Mouse (Mus musculus) layer of hippocampus, adult 9-10 months (tissue): ENCODE data around the gene Plagl1.
"Not testable (repeated sequence)": the region's sequence is repeated elsewhere in the genome, so short reads cannot be mapped to it uniquely, and the experiment has no call there.

Source experiments
- DNase-seq: peaks from one replicate; pipeline ENCODE4 v3.0.0; 2022; ENCODE audit warnings: low spot score

Plagl1 gene

DNA sequence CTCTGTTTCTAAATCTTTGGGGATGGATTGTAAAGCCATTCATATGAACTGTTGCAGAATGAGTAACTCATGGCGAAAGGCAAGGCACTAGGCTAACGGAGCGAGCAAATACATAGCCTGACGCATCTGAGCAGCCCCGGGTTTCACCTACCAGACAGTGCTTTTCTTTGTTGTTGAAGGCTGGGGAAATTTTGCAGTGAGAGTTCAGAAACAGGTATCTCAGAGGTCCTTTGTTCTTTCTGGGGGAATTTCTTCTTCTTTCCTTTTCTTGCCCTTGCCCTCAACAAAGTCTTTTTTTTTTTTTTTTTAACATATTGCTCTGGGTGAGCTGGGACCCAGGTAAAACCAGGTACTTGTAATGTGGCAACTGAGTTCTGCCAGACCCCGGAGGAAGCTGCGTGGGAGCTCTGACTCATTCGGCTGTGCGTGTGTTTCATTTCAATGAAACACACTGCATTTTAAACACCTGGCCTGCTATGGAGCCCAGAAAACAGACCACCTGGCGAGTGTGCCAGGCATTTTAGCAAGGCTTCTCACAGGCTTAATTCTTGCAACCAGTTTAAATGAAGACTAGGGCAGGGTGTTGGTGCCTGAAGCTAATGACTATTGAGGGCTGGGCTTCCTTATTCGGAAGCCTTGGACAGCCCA, at the start of gene Plagl1:
Gene Plagl1 (plus strand): TSS at position 484 of the 648 bp plus-strand sequence.
- DNase-seq: no peak

DNA sequence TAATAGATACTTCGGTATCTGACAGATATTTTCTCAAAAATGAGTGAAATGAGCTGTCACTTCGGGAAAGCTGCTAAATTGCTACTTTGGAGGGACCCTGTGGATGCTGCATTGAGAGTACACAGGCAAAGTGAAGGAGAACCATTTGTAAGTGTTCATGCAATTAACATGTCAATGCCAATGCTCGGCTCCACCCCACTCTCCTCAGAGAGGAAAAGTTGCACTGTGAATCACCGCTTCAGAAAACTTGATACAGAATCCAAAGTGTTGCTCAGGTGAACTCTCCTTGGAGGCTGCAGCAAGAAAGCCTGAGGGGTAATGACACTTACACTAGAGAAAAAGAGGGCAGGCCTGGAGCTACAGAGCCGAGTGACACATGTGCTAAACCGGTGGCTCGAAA, 46.3 kb upstream of the Plagl1 start:
- no peak for DNase-seq

DNA sequence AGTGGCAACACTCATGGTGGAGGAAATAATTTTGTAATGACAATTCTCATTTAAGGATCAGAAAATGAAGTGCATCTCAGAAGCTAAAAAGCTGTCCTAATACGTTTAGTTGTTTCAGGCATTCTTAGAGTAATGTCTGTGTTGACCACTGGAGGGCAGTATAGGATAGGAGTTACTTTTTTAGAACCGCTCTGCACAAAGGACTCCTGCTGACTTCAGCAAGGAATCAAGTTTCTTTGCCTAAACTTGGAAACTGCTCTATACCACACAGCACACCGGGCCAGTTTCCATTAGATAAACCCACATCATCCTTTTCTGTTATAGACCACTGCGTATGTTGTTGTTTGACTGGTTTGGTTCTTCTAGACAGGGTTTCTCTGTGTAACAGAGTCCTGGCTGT, 43.7 kb upstream of the Plagl1 start:
- DNase-seq: peak; percentile 78

DNA sequence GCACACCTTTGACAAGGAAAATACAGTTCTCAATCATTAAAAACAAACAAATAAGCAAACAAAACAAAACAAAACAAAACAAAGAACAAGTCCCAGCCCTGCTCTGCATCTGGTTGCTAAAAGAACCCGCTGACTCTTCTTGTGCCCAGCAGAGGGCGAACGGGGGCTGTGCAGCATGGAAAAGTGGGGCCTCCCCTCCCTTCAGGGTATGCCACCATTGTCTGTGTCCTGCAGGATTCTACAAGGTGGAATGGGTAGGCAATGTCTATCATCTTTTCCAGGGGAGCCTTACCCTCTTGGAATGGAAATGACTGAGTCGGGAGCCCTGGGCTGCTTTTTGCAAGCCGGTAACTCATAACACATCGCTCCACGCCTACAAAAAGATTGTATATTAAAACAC, 41.8 kb upstream of the Plagl1 start:
- no peak for DNase-seq

DNA sequence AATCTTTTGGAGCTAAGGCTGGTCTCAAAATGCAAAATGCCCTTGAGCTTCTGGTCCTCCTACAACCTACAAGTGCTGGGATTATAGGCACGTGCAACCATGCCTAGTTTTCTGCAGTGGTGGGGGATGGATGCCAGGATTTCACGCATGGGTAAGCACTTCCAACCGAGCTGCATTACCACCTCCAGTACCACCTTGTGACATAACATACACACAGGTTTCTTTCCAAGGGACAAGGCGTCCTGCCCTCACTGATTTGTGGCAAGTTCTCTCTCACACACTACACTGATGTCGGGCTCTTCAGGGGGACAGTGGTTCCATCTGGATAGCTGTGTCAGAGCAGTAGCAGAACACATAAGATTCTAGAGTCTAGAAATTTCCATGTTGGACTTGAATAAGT, 41.3 kb upstream of the Plagl1 start:
- DNase-seq: no peak

DNA sequence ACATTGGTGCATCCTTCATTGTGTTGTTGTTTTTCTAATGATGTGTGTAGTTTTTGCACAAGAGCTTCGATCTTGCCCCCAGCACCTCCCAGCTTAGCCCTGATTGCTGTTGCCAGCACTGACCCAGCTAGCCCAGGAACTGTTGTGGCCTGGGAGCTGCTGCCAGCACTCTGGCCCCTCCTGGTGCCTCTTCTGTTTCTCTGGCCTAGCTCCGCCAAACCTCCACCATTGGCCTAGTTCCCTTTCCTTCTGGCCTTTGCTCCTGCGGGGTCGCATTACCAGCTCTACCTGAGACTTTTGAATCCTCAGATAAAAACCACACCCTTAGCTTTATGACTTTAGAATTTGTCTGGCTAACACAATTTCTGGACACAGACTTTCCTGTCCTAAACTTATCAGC, 38.2 kb upstream of the Plagl1 start:
- DNase-seq: no peak

DNA sequence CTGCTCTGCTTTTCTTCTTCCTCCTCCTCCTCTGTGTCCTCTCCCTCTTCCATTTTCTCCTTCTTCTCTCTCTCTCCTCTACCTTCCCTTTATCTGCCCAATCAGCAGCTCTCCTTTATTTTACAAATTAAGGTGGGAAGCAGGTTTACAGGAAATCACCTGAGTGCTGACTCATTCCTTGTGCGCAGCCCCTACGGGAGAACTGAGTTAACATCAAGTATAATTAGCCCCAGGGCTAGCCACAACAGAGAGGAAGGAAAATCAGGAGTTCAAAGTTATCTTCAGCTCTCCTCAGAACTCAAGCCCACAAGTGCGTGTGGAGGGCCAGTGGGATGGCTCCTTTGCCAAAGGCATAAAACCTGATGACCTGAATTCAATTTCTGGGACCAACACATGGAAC, 36.3 kb upstream of the Plagl1 start:
- DNase-seq: not testable (repeated sequence)

DNA sequence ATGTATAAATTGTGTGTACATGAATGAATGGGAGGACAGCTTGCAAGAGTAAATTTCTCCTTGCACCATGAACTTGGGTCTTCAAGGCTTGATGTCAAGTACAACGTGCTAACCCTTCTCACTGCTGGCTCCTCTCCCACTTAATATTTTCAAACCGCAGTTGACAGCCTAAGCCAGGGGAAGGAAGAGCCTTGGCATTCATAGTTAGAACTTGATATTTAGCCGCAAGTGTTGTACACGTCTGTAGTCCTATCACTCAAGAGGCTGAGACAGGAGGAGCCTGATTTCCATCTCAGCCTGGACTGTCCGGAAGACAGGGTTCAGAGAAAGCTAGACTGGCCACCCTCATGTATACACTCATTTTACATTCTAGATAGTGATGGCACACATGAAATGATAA, 32.6 kb upstream of the Plagl1 start:
- DNase-seq: no peak

DNA sequence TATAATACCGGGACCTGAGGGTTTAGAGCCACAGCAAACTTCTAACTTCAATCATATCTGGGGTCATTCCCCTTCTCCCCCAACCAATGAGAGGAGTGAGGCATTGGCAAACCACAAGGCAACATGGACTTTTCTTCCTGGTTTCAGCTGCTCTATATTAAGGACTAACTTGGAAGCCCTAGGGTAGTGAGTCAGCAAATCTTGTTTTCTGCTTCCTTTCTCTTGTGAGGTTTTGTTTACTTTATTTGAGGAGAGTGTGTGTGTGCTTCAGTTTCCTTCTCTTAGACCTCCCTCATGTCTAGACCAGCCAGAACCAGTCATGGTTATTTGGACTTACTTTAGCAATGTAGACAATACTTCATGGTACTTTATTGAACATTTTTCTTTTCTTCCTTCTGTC, 32.1 kb upstream of the Plagl1 start:
- DNase-seq: no peak

DNA sequence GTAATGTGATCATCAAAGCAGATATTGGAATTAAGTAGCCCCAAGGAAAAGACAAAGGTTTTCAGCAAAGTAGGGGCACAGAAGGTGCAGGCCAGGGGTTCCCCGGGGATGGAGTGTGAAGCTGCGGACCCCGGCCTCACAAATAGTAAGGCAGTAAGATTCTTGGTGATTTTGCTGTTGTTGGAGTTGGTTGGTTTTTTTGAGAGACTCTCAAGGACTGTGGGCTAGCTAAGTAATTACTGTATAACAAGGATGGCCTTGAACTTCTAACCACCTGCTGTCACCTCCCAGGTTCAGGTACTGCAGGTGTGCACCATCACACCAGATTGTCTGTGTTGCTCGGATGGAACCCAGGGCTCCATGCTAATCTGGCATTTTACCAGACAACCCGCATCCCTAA, 30.9 kb upstream of the Plagl1 start:
- DNase-seq: no peak

DNA sequence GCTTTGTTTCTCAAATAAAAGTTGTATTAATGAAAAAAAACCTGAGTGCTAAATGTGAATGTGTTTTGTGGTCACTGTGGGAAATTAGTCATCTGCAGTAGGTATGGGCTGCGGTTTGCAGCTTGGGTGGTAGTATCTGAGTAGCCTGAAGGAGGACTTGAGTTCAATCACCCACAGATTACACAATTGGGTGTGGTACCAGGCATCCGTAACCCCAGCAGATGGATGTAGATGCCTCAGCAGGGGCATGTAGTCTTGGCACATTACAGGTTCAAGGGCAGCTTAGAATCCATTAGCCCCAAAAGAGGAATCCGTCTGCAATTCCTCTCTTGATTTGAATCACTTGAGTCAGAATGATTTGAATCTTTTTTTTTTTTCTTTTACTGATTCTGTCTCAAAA, 25.0 kb upstream of the Plagl1 start:
- DNase-seq: no peak

DNA sequence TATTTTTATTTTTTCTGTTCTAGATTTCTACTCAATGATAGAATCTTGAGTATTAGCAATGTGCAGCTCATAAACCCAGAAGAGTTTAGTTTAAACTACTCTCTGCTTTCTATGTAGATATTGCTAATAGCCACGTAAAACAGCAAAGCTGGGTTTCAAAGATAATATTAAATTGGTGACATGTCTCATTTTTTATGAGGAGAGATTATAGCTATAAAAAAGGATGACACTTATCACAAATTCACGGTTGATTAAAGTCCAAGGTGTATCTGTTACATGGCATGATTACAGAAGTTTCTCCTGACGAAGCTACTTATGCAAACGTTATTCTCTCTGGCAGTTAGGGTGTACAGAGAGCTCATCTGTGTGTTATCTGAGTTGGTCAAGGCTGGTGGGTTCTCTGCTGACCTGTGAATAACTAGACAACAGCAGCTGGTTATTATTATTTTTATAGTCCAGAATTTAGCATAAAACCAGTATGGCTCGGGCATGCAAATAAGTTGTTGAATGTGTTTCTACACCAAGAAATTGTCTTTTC, 20.6 kb upstream of the Plagl1 start:
- DNase-seq: no peak

DNA sequence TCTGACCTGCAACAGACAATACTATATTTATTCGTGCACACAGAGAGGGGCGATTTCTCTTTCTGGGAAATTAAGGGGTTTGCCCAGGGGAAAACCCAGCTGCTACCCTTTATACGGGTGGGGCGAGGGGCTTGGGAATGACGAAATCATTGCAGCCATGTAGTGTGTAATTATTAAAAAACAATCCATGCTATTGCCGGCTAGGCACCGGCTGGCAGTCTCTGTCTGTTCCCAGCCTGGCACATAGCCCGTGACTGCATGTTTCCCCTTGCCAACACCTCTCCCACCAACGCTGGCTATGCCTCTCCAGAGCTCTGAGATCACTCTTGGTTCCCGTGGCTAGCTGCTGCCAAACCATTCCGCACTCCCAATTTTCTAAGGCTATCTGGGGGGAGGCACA, 15.6 kb upstream of the Plagl1 start:
- peak; percentile 25 for DNase-seq

DNA sequence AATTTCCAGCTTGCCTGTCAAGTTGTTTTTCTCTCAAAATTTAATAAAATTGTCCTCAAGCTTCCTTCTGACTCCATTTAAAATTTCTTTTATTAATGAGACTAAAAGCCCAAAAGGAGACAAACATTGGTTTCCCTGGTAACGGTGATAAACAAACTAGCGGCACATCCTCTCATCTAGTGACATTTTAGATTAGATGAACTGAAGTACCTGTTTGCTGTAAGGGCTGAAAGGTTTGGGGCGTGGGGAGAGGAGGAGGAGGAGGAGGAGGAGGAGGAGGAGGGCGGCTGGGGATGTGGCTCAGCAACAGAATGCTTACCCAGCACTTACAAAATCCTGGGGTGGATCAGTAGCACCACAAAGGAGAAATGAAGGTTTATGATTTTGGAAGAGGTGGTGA, 12.5 kb upstream of the Plagl1 start:
- DNase-seq: no peak

DNA sequence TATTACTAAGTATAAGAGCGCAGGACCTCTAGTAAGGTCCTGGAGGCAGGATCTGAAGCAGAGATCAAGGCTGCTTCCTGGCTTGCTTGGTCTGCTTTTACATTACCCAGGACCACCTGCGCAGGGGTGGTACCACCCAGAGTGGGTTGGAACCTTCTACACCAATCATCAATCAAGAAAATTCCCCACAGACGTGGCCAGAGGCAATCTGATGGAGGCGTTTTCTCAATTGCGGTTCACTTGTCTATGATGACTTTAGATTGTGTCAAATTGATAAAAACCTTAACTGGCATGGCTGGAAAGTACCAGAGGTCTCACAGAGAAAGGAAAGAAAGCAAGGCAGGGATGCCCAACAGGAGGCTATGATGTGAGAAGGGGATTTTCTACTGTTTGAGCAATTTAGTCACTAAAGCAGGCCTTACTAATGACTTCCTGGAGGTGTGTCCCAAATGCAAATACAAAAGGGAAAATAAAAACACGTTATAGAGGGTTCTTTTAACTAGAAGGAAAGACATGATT, 3.4 kb upstream of the Plagl1 start:
- no peak for DNase-seq

DNA sequence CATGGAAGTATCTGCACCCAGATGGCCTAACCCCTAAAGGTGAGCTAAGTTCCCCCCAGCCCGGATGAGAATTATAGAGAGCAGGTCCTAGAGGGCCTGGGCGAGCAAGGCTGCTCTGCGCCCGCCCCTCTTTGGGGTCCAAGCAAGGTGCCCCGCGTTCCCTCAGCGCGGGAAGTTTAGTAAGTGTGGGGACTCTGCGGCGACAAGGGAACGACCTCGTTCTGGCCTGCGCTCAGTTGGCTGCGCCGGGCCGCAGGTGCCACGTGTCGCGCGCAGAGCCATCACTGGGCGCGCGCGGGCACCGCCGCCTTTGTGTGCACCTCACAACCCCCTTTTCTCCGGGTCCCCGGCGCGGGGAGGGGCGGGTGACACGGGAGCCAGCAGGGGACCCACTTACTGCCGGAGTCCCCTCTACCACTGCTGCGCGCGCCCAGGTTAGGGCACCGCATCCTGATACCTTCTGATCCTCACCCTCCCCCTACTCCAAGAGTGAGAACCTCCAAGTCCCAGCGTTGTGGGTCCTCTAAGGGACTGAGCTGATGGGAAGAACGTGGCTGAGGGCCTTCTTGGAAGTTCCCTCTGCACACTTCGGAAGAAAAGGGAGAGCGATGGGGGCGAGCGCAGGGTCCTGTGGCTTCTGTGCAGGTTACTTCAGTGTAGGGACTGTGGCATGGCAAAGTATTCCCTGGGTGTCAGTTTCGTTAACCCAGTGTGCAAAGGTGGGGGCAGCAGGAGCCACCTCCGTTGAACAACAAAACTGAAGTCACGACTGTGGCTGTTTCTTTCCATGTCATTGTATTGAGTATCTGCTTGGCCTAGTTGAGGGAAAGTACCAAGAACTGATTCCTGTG, 742 bp downstream of the Plagl1 start:
- DNase-seq: no peak

DNA sequence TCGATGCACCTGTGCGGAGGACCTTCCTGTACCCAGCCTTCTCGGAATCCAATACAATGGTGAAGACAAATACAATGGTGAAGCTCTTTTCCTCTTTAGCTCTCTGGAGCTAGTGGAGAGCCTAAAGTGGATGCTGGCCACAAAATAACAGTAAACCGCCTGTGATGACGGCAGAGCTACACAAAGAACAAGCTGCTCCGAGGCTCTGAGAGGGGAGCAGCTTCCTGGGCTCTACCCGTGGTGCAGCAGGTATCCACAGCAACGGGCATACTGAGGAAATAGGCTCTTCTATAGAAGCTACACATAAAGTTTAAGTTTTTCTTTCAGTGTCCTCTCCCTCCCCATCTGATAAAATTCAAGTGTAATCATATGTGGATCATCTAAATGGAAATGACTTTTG, 2.1 kb downstream of the Plagl1 start:
- DNase-seq: no peak

DNA sequence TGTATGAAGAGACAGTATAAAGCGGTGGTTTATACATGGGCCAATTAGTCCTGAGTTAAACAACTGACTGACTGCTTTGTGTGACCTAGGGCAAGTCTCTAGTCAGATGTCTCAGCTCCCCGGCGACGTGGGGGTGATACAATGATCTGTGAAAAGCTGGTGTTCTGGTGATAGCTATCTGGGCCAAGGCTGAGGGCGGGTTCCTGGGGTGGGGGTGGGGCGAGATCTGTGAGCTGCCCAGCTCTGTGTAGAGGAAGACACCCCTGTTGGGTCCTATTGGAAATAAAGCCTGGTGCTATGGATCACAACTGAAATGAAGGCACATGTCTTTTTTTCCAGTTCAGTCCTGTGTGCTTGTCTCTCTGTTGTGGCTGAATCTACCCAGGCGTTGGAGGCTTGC, 3.2 kb downstream of the Plagl1 start:
- no peak for DNase-seq

DNA sequence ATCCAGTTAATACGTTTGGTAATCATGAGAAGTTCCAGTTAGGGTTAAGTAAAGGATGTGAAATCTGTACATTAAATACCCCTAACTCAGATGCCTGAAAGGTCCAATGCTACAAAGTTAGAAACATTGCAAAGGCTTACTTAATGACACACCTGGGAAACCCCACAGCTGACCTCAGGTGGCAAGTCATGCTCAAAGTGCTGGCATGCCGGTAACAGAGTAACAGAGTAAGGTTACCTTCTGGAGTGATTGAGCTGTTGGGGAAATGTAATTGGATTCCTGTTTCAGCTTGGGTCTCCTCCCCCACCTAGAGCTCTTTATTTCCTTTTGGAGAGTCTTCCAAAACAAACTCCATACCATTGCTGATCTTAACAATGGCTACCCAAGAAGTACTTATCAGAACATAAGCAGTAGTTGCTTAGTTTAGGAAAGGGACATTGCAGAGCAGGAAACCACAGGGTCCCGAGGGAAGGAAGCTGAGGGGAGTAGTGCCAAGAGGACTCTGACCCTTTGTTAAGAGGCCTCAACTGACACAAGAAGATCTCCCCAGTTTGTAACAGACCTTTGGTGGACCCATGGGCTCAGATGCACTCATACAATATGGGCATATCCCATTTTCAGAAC, 4.9 kb downstream of the Plagl1 start:
- DNase-seq: no peak

DNA sequence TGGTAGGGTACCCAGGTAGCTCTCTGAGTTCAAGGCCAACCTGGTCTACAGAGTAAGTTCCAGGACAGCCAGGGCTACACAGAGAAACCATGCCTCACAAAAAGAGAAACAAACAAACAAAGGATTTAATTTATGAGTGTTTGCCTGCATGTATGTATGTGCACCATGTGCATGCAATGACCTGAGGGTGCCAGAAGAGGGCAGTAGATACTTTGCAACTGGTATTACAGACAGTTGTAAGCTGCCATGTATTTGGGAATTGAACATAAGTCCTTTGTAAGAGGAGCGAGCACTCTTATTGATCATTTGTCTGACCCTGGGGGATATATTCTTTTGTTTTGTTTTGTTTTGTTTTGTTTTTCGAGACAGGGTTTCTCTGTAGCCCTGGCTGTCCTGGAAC, 10.7 kb downstream of the Plagl1 start:
- no peak for DNase-seq

DNA sequence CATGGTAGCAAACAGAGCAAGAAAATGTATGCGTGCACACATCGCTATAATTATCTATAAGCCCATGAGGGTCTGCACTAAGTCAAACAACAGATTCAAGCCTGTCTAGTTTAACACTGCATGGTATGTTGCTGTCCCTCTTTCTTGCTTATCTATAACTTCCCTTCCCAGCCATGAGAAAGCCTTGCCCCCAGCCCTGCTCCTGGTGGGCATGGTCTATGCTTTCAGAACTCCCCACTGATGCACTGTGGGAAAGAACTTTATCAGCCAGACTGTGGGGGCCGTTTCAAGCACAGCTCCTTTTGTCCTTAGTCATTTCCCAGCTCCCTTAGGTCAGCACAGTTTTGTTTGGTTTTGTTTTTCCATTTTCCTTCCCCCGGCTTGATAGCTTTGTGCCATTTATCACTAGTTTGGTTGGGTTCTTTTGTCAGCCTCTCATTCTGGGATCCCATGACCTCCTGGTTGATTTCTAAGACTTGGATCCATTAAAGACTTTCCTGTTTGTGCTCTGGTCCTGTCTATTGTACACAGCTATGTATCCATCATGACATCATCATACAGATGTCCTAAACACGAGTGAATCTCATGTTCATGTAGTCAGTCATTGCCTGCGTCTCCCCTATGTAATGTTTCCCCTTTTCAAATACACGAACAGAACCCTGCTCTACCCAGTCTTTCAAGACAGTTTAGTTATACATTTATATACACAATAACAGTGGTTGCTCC, 16.7 kb downstream of the Plagl1 start:
- DNase-seq: no peak

DNA sequence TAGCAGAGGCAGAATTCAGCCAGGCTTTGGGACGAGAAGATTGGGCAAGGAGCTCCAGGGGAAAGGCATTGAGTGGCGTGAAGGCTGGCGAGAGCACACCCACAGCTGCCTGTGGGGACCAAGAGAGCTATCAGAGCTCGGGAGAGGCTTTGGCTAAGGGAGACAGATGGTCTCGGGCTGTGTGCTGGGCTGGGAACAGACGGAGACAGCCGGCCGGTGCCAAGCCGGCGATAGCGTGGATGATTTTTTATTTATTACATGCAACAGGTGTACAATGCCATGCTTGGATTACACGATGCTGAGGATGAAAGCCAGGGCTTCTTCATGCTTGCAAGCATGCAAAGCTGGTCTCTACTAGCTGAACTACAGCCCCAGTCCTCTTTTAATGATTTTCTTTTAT, 22.2 kb downstream of the Plagl1 start:
- DNase-seq: no peak
